Mouse (Mus musculus): Measurements from ENCODE around the gene Fxyd3. TPM values are rescaled to one million over a fixed set of nuclear protein-coding genes. Genes with fewer than 3 reads are reported as not detected.

Fxyd3 gene
- total and polyA plus RNA-seq, 2 experiments from 2014 or later = 1.5 TPM; not detected in 1

DNA sequence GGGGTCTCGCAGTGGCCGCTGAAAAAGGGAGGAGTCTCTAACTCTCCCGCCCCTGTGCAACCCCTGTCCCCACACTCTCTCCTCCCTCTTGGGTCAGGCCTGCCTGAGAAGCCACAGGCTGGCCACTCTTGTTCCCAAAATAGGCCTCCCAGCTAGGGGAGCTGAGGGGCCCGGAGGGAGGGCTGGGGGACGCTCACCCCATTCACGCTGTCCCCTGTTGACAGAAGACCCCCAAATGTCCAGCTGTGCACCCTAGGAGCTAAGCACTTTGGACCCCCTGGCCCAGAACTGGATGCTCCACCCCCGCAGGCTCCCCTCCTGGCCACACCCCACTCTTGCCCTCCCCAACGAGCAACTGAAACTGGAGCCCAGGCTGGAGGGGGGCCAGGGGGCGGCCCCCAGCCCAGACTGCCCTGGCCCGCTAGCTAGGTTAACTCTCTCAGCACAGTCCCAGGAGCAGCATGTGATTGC is 21.1 kb downstream of the Fxyd3 start:
- Histone ChIP-seq H3K9me3 (ENCODE audit: low read length) (no peaks in the 10 kb centered on the region), H3K4me1 (ENCODE audit: insufficient read depth, low read length) (peaks cover 20% of the 10 kb centered on the region; the same call in 1 of the 2 replicates), H3K9ac (replicated peaks; ENCODE audit: low read length) (no peak overlapping the region), H3K36me3 (ENCODE audit: insufficient read depth, low read length) (no peaks in the 10 kb centered on the region), H3K4me3 (ENCODE audit: low read length) (no peak overlapping the region), H3K27me3 (ENCODE audit: insufficient read depth, low read length) (peaks cover 11% of the 10 kb centered on the region; the same call in 1 of the 2 replicates), H3K27ac (0 out of 2 replicates have a peak overlapping the region, but pooled peaks have one; percentile 4), H3K4me2 (ENCODE audit: low read depth, low read length) (peak overlapping the region; percentile 35)
- no peak for TF ChIP-seq CTCF (IDR thresholded peaks at IDR 0.05; ENCODE audit: low read depth)
- DNase-seq (ENCODE audit: low spot score) (peak; percentile 67), ATAC-seq (peak; percentile 55; the same call in 1 of the 2 replicates)
- 13% methylated on average over 10 of the region's 10 CpGs for WGBS

DNA sequence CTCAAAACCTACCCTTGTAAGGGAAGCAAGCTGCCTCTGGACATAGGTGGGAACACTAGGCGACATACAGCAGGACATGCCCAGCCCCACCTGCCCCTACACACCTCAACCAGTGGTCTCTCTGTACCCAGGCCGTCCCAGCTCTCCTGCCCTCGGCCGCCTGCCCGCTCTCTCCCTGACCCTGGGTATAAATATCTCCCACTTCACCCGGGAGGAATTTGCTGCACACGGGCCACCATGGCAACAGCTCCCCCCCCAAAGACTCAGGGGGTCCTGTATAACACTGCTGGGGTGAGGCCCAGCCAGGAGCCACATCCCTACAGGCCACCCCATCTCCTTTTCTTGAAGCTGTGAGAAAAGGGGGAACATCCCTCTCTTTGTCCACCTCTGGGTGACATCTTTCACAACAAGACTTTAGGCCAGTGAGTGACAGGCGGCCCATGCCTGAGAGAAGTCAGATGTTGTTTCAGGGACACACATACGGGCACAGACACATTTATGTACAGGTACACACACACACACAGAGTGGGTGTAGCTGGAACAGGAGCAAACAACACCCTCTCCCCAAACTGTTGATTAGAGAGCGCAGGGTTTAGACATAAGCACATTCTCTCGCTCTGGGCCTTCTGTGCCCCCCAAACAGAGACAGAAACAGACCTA is 21.7 kb downstream of the Fxyd3 start:
- Histone ChIP-seq H3K27ac (0 out of 2 replicates have a peak overlapping the region, but pooled peaks have one; percentile 4), H3K4me3 (ENCODE audit: low read length) (no peak overlapping the region), H3K9me3 (ENCODE audit: low read length) (no peaks in the 10 kb centered on the region), H3K36me3 (ENCODE audit: insufficient read depth, low read length) (no peaks in the 10 kb centered on the region), H3K4me2 (ENCODE audit: low read depth, low read length) (peak overlapping the region; percentile 35; the same call in 1 of the 2 replicates), H3K27me3 (ENCODE audit: insufficient read depth, low read length) (peaks cover 11% of the 10 kb centered on the region; the same call in 1 of the 2 replicates), H3K4me1 (ENCODE audit: insufficient read depth, low read length) (peaks cover 20% of the 10 kb centered on the region; the same call in 1 of the 2 replicates), H3K9ac (replicated peaks; ENCODE audit: low read length) (no peak overlapping the region)
- DNase-seq (ENCODE audit: low spot score) (no peak), ATAC-seq (no peak)
- WGBS = 41% methylated on average over 11 of the region's 11 CpGs
- TF ChIP-seq CTCF (IDR thresholded peaks at IDR 0.05; ENCODE audit: low read depth) = no peak

DNA sequence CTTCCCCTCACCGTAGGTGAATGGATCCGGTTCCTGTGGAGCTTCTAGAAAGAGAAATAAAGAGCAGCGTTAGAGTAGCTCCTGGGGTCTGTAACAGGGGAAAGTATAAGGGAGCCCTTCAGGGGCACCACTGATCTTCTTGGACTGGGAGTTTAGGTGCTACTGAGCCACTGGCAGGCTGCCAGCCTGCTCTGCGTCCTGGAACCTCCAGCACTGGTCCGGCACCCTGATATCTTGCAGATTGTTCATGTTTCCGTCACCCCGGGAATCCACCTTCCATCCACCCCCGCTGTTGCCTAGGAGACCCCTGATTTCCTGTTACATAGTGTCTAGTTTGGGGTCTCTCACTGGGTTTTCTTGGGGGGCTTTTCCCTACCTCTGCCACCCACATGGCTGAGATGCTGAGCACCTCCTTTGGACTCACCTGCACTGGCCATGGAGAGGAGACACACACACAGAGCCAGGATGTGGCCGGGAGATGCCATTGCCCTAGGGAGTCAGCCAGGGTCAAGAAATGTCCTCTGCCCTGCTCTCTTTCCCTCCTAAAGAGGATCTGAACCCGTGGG is 22.5 kb downstream of the Fxyd3 start:
- H3K4me2 ChIP-seq (ENCODE audit: low read depth, low read length) = no peak overlapping the region
- TF ChIP-seq CTCF (IDR thresholded peaks at IDR 0.05; ENCODE audit: low read depth) = no peak
- peaks cover 22% of the 10 kb centered on the region; the same call in 1 of the 2 replicates for H3K4me1 ChIP-seq (ENCODE audit: insufficient read depth, low read length)
- ATAC-seq (no peak), DNase-seq (ENCODE audit: low spot score) (no peak)
- no peak overlapping the region for H3K4me3 ChIP-seq (ENCODE audit: low read length)
- H3K36me3 ChIP-seq (ENCODE audit: insufficient read depth, low read length) = no peaks in the 10 kb centered on the region
- H3K27me3 ChIP-seq (ENCODE audit: insufficient read depth, low read length) = peaks cover 11% of the 10 kb centered on the region; the same call in 1 of the 2 replicates
- H3K27ac ChIP-seq = no peak overlapping the region
- no peaks in the 10 kb centered on the region for H3K9me3 ChIP-seq (ENCODE audit: low read length)
- 29% methylated on average over 10 of the region's 10 CpGs for WGBS
- no peak overlapping the region for H3K9ac ChIP-seq (replicated peaks; ENCODE audit: low read length)

DNA sequence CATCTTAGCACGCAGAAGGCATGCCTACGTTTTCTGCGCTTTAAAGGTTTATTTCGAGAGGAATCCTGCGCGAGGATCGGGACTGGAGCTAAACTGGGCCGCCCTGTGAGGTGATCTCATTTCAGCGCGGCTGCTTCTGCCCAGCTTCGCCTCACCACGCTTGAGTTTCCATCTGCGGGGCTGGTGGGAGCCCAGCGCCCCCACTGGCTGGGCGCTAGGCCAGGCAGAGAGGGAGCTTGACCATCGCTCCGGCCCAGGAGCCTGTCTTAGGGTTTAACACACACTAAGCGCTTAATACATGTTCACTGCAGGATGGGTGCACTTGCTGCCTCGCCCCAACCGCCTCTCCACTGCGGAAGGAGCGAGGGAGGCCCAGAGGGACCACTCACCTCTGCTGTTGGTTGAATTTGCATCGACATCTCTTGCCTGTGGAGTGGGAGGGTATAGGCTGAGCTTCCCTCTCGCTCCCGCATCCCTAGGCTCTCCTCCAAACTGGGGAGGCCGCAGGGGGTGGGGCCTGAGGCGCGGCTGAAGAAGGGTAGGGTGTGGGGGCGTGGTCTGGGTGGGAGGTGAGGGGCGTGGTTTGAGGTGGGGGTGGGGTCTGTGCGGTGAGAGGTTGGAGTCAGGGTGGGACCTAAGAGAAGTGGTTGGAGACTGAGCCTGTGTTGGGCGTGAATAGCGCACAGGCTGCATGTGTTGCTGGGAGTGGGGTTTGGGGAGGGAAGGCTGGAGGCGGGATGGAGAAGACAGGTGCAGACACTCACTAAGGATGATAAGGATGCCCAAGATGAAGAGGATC is 23.7 kb downstream of the Fxyd3 start:
- Histone ChIP-seq H3K4me1 (ENCODE audit: insufficient read depth, low read length) (peaks cover 22% of the 10 kb centered on the region; the same call in 1 of the 2 replicates), H3K36me3 (ENCODE audit: insufficient read depth, low read length) (no peaks in the 10 kb centered on the region), H3K9me3 (ENCODE audit: low read length) (no peaks in the 10 kb centered on the region), H3K27me3 (ENCODE audit: insufficient read depth, low read length) (peaks cover 11% of the 10 kb centered on the region; the same call in 1 of the 2 replicates), H3K9ac (replicated peaks; ENCODE audit: low read length) (peak overlapping the region; percentile 33), H3K4me2 (ENCODE audit: low read depth, low read length) (peak overlapping the region; percentile 60), H3K4me3 (ENCODE audit: low read length) (peak overlapping the region; percentile 11), H3K27ac (peak overlapping the region; percentile 15; the same call in 1 of the 2 replicates)
- 2% methylated on average over 34 of the region's 34 CpGs for WGBS
- ATAC-seq (peak; percentile 27; the same call in 1 of the 2 replicates), DNase-seq (ENCODE audit: low spot score) (peak; percentile 75)
- TF ChIP-seq CTCF (IDR thresholded peaks at IDR 0.05; ENCODE audit: low read depth) = peak; percentile 49

DNA sequence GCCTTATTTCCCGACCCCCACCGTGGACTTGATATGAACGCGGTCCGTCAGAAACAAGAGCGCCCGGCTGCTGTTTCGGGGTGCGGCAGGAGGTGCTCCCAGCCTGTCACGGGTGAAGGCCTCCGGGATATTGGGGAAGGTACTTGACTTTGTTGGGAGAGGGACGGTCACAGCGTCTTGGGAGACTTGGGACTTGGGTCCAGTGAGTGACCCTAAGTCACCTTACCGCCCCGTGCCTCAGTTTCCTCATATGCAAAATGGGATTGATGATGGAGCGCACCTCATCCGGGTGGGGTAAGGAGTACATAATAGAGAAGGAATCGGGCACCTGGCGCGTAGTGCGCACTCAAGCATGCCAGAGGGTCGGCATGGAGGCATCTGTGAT is 24.3 kb downstream of the Fxyd3 start:
- Histone ChIP-seq H3K4me3 (ENCODE audit: low read length) (peak overlapping the region; percentile 11), H3K9ac (replicated peaks; ENCODE audit: low read length) (no peak overlapping the region), H3K27ac (no peak overlapping the region), H3K27me3 (ENCODE audit: insufficient read depth, low read length) (peaks cover 11% of the 10 kb centered on the region; the same call in 1 of the 2 replicates), H3K36me3 (ENCODE audit: insufficient read depth, low read length) (no peaks in the 10 kb centered on the region), H3K9me3 (ENCODE audit: low read length) (no peaks in the 10 kb centered on the region), H3K4me1 (ENCODE audit: insufficient read depth, low read length) (peaks cover 22% of the 10 kb centered on the region; the same call in 1 of the 2 replicates), H3K4me2 (ENCODE audit: low read depth, low read length) (peak overlapping the region; percentile 60)
- DNase-seq (ENCODE audit: low spot score) (no peak), ATAC-seq (no peak)
- 3% methylated on average over 22 of the region's 22 CpGs for WGBS
- TF ChIP-seq CTCF (IDR thresholded peaks at IDR 0.05; ENCODE audit: low read depth) = no peak

DNA sequence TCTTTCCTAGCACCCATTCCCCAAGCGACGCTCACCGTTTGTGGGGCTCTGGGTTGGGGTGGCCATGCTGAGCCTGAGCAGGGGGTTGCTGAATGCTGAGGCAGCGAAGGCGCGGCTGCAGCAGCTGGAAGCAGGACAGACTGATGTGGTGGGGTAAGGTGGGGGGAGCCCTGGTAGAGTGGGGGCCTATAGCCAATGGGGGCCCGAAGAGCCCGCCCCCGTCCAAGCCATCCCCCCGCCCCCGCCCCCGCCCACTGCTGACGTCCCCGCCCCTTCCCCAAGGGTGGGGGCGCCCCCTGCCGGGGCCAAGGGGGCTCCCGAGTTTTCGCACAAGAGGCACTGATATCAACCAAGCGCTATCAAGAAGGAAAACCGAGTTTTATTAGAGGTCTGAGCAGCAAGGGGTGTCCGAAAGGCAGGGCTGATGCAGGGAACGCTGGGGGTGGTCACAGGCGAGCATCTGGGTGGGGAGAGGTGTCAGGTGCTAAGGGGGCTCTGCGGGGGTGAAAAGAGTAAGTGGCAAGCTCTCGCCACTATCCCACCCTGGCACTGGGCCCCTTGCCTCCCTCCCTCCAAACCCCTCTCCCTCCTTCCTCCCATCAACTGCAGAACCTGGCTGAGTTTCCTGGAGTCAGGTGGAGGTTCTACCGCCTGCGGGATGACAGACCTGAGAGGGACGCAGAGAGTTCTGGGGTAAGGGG is 25.0 kb downstream of the Fxyd3 start, which contains the start of gene Fxyd7:
Gene Fxyd7 (minus strand): TSS at position 147 of the 701 bp plus-strand sequence.
- Histone ChIP-seq H3K36me3 (ENCODE audit: insufficient read depth, low read length) (no peaks in the 10 kb centered on the region), H3K27ac (peak within 1 kb of the TSS; percentile 56; the same call in 1 of the 2 replicates), H3K4me2 (ENCODE audit: low read depth, low read length) (peak within 1 kb of the TSS; percentile 60), H3K4me1 (ENCODE audit: insufficient read depth, low read length) (peaks cover 22% of the 10 kb centered on the region; the same call in 1 of the 2 replicates), H3K27me3 (ENCODE audit: insufficient read depth, low read length) (peaks cover 14% of the 10 kb centered on the region; the same call in 1 of the 2 replicates), H3K9ac (replicated peaks; ENCODE audit: low read length) (peak within 1 kb of the TSS; percentile 56), H3K4me3 (ENCODE audit: low read length) (peak within 1 kb of the TSS; percentile 46), H3K9me3 (ENCODE audit: low read length) (no peaks in the 10 kb centered on the region)
- TF ChIP-seq CTCF (IDR thresholded peaks at IDR 0.05; ENCODE audit: low read depth) = no peak
- peak; percentile 38 for ATAC-seq
- 2% methylated on average over 26 of the region's 28 CpGs for WGBS
- DNase-seq (ENCODE audit: low spot score) = peak; percentile 77

Measured in hindbrain, postnatal 0 days (tissue).